Mouse (Mus musculus): ENCODE data around the gene Cldn4. TPM values are rescaled to one million over a fixed set of nuclear protein-coding genes. Genes with fewer than 3 reads are reported as not detected.
"Not testable (repeated sequence)": the region's sequence is repeated elsewhere in the genome, so short reads cannot be mapped to it uniquely, and the experiment has no call there.

Gene Cldn4
- total RNA-seq, 2 experiments from 2014 or later: not detected

- intact Hi-C loops (cut with DNase I): no loop called here
Observed at GRCm38 (mm10) chr5:134936626-134937185, 10.0 kb downstream of the Cldn4 start.

GRCm38 (mm10) chr5:134936051-134936450 lies 10.7 kb downstream of the Cldn4 start:
- intact Hi-C loops (cut with DNase I): no loop called here
- DNase-seq (ENCODE audit: low spot score): no peak

More at GRCm38 (mm10) chr5:134936626-134937185, 10.0 kb downstream of the Cldn4 start:
- DNase-seq (ENCODE audit: low spot score): no peak

GRCm38 (mm10) chr5:134934666-134935065 lies 12.1 kb downstream of the Cldn4 start:
- intact Hi-C loops (cut with DNase I): no loop called here

GRCm38 (mm10) chr5:134933686-134934085 lies 13.0 kb downstream of the Cldn4 start:
- intact Hi-C loops (cut with DNase I); DNase-seq (ENCODE audit: low spot score): not testable (repeated sequence)

More at GRCm38 (mm10) chr5:134934666-134935065, 12.1 kb downstream of the Cldn4 start:
- no peak for DNase-seq (ENCODE audit: low spot score)

- intact Hi-C loops (cut with DNase I): no loop called here
- DNase-seq (ENCODE audit: low spot score): no peak
Observed at GRCm38 (mm10) chr5:134933281-134933680, 13.5 kb downstream of the Cldn4 start.

- intact Hi-C loops (cut with DNase I): loop anchor here (1.0 kb wide), 1 partner anchor 32 kb away; no protein-coding TSS in a partner anchor
- DNase-seq (ENCODE audit: low spot score): no peak
Observed at GRCm38 (mm10) chr5:134932903-134933276, 13.8 kb downstream of the Cldn4 start.

- DNase-seq (ENCODE audit: low spot score): peak; percentile 80
- intact Hi-C loops (cut with DNase I): loop anchor here (1.0 kb wide), 1 partner anchor 33 kb away; no protein-coding TSS in a partner anchor
Observed at GRCm38 (mm10) chr5:134932179-134932902, 14.4 kb downstream of the Cldn4 start, which contains the start of gene Mettl27. Gene Mettl27, plus strand, starts transcription at chr5:134932368.

- no peak for DNase-seq (ENCODE audit: low spot score)
- intact Hi-C loops (cut with DNase I): no loop called here
Observed at GRCm38 (mm10) chr5:134929988-134930387, 16.7 kb downstream of the Cldn4 start.

GRCm38 (mm10) chr5:134926726-134927125 lies 20.0 kb downstream of the Cldn4 start:
- no peak for DNase-seq (ENCODE audit: low spot score)
- intact Hi-C loops (cut with DNase I): no loop called here

GRCm38 (mm10) chr5:134923141-134923540 lies 23.6 kb downstream of the Cldn4 start:
- no peak for DNase-seq (ENCODE audit: low spot score)
- intact Hi-C loops (cut with DNase I): no loop called here

GRCm38 (mm10) chr5:134921106-134921505 lies 25.6 kb downstream of the Cldn4 start:
- intact Hi-C loops (cut with DNase I): no loop called here
- DNase-seq (ENCODE audit: low spot score): no peak

- intact Hi-C loops (cut with DNase I): no loop called here
- no peak for DNase-seq (ENCODE audit: low spot score)
Observed at GRCm38 (mm10) chr5:134920106-134920687, 26.5 kb downstream of the Cldn4 start.

- DNase-seq (ENCODE audit: low spot score): no peak
- intact Hi-C loops (cut with DNase I): no loop called here
Observed at GRCm38 (mm10) chr5:134919097-134919496, 27.6 kb downstream of the Cldn4 start.

- intact Hi-C loops (cut with DNase I): no loop called here
- DNase-seq (ENCODE audit: low spot score): no peak
Observed at GRCm38 (mm10) chr5:134918071-134918832, 28.5 kb downstream of the Cldn4 start.

- intact Hi-C loops (cut with DNase I): no loop called here
- DNase-seq (ENCODE audit: low spot score): no peak
Observed at GRCm38 (mm10) chr5:134915311-134915710, 31.4 kb downstream of the Cldn4 start, which contains the start of gene Cldn13. Gene Cldn13, minus strand, starts transcription at chr5:134915526.

- intact Hi-C loops (cut with DNase I): no loop called here
- no peak for DNase-seq (ENCODE audit: low spot score)
Observed at GRCm38 (mm10) chr5:134914510-134914909, 32.2 kb downstream of the Cldn4 start.

- intact Hi-C loops (cut with DNase I): no loop called here
- DNase-seq (ENCODE audit: low spot score): no peak
Observed at GRCm38 (mm10) chr5:134913753-134914152, 33.0 kb downstream of the Cldn4 start.

GRCm38 (mm10) chr5:134913352-134913751 lies 33.4 kb downstream of the Cldn4 start:
- DNase-seq (ENCODE audit: low spot score): no peak
- intact Hi-C loops (cut with DNase I): no loop called here

- no peak for DNase-seq (ENCODE audit: low spot score)
- intact Hi-C loops (cut with DNase I): no loop called here
Observed at GRCm38 (mm10) chr5:134911901-134912300, 34.8 kb downstream of the Cldn4 start.

GRCm38 (mm10) chr5:134907135-134907534 lies 39.6 kb downstream of the Cldn4 start:
- peak; percentile 71 for DNase-seq (ENCODE audit: low spot score)
- intact Hi-C loops (cut with DNase I): loop anchor here (1.0 kb wide), 1 partner anchor 58 kb away; no protein-coding TSS in a partner anchor

Data from heart, postnatal 25 days (tissue).